Mouse (Mus musculus) heart, adult 2 months (tissue): ENCODE results near the gene Azgp1. TPM values are rescaled to one million over a fixed set of nuclear protein-coding genes. Genes with fewer than 3 reads are reported as not detected.
"Not testable (repeated sequence)": the region's sequence is repeated elsewhere in the genome, so short reads cannot be mapped to it uniquely, and the experiment has no call there.

Experiments
- DNase-seq, 2 experiments: peaks; one replicate each; pipeline ENCODE4 v3.0.0; 2021
- H3K27ac ChIP-seq: fragments of 200-600 bp; 2 replicates; pipeline ENCODE4 v1.8.1; 2022
- H3K27me3 ChIP-seq: fragments of 200-500 bp; 2 replicates; pipeline ENCODE4 v1.6.1; 2012; ENCODE audit warnings: mild to moderate bottlenecking, low read length, inconsistent platforms, mixed read lengths; ENCODE audit not compliant: control insufficient read depth, insufficient read depth
- H3K36me3 ChIP-seq: fragments of 200-500 bp; 2 replicates; pipeline ENCODE4 v1.6.1; 2012; ENCODE audit warnings: low read length, inconsistent platforms; ENCODE audit not compliant: control insufficient read depth, insufficient read depth
- H3K4me1 ChIP-seq: fragments of 200-500 bp; 2 replicates; pipeline ENCODE4 v1.6.1; 2011; ENCODE audit warnings: low read length; ENCODE audit not compliant: control insufficient read depth, insufficient read depth
- H3K4me3 ChIP-seq: fragments of 200-600 bp; 2 replicates; pipeline ENCODE4 v1.8.1; 2022
- H3K79me2 ChIP-seq: fragments of 200-500 bp; replicated peaks from 2 replicates; pipeline ENCODE4 v1.6.1; 2012; ENCODE audit warnings: mild to moderate bottlenecking, inconsistent platforms, low read length, moderate library complexity, mixed read lengths; ENCODE audit not compliant: control insufficient read depth, insufficient read depth
- H3K9ac ChIP-seq: fragments of 200-500 bp; 2 replicates; pipeline ENCODE4 v1.6.1; 2012; ENCODE audit warnings: low read depth, mild to moderate bottlenecking, control low read depth, inconsistent platforms, low read length, mixed read lengths
- CTCF ChIP-seq: fragments of 200-600 bp; IDR thresholded peaks from 2 replicates; pipeline ENCODE4 v1.8.1; 2022; ENCODE audit warnings: antibody characterized with exemption, mild to moderate bottlenecking, moderate library complexity
- EP300 ChIP-seq: fragments of 200-500 bp; IDR thresholded peaks from 2 replicates; pipeline ENCODE4 v1.6.1; 2011; ENCODE audit warnings: low read depth, low read length, control low read depth; ENCODE audit not compliant: insufficient read depth
- POLR2A ChIP-seq: fragments of 200-500 bp; IDR thresholded peaks from 2 replicates; pipeline ENCODE4 v1.6.1; 2011; ENCODE audit warnings: mild to moderate bottlenecking, low read depth, low read length, control low read depth; ENCODE audit not compliant: insufficient read depth
- WGBS: fragments of 180-500 bp; shearing (Covaris S2); methylation state at CpG from one replicate; pipeline ENCODE4 v1.1.7; 2018; 5-methylcytosine and 5-hydroxymethylcytosine counted together
- intact Hi-C: fragments of 180-260 bp; cut with DNase I; formaldehyde crosslinking; loops from one replicate; pipeline ENCODE4 v1.15.1; 2025
- long read RNA-seq: library from polyadenylated mRNA; stranded (forward); transcript quantifications from one replicate; pipeline ENCODE4 v2.0.0, GENCODE M21; 2021
- polyA plus RNA-seq: library from polyadenylated mRNA; depleted of rRNA; stranded (reverse); fragments of >200 nt; gene quantifications from 2 replicates; pipeline ENCODE4 v1.2.3, GENCODE M21; 2012; rRNA removed
- total RNA-seq, 2 experiments: library from RNA; stranded (reverse); gene quantifications; 2 replicates each; pipeline ENCODE4 v1.2.3; 2021

Azgp1 gene
- total RNA-seq (not detected), polyA plus RNA-seq (1.1 TPM in 1 of 2 replicates, not detected in the other)
- long read RNA-seq = 0 reads

- intact Hi-C loops = no loop called here
- H3K27me3 ChIP-seq = no peaks in the 10 kb centered on the region
- no peaks in the 10 kb centered on the region for H3K36me3 ChIP-seq
- TF ChIP-seq EP300 = no peak
- TF ChIP-seq CTCF = no peak
- no peak for TF ChIP-seq POLR2A
- H3K79me2 ChIP-seq = no peaks in the 10 kb centered on the region
- H3K4me1 ChIP-seq = no peaks in the 10 kb centered on the region
- 48% methylated on average over 4 of the region's 4 CpGs for WGBS
- no peak within 1 kb of the TSS for H3K9ac ChIP-seq
- DNase-seq = no peak
- no peak within 1 kb of the TSS for H3K27ac ChIP-seq
- H3K4me3 ChIP-seq = no peak within 1 kb of the TSS
These were observed at the start of gene Azgp1 for GRCm38 (mm10) chr5:137981300-137981699. Gene Azgp1, plus strand, starts transcription at chr5:137981520.

GRCm38 (mm10) chr5:137933934-137934333, 47.4 kb upstream of the Azgp1 start:
- H3K27me3 ChIP-seq, H3K36me3 ChIP-seq, intact Hi-C loops, H3K79me2 ChIP-seq, H3K4me1 ChIP-seq, H3K27ac ChIP-seq, H3K4me3 ChIP-seq, H3K9ac ChIP-seq, DNase-seq: not testable (repeated sequence)
- WGBS = 64% methylated on average over 2 of the region's 2 CpGs

GRCm38 (mm10) chr5:137936486-137936885, 44.8 kb upstream of the Azgp1 start:
- no peak for DNase-seq
- H3K36me3 ChIP-seq = no peaks in the 10 kb centered on the region
- no peaks in the 10 kb centered on the region for H3K79me2 ChIP-seq
- WGBS = 79% methylated on average over 2 of the region's 2 CpGs
- no peaks in the 10 kb centered on the region for H3K4me1 ChIP-seq
- intact Hi-C loops = no loop called here
- H3K4me3 ChIP-seq = no peak overlapping the region
- H3K27me3 ChIP-seq = no peaks in the 10 kb centered on the region
- TF ChIP-seq POLR2A (no peak), EP300 (no peak), CTCF (no peak)
- no peak overlapping the region for H3K9ac ChIP-seq
- no peak overlapping the region for H3K27ac ChIP-seq

- no peak for DNase-seq
- no peaks in the 10 kb centered on the region for H3K79me2 ChIP-seq
- H3K9ac ChIP-seq = no peak overlapping the region
- no peak overlapping the region for H3K27ac ChIP-seq
- WGBS = 52% methylated on average over 4 of the region's 4 CpGs
- H3K4me3 ChIP-seq = no peak overlapping the region
- H3K4me1 ChIP-seq = no peaks in the 10 kb centered on the region
- H3K36me3 ChIP-seq = no peaks in the 10 kb centered on the region
- TF ChIP-seq POLR2A (no peak), EP300 (no peak), CTCF (peak; percentile 37)
- H3K27me3 ChIP-seq = no peaks in the 10 kb centered on the region
- intact Hi-C loops = no loop called here
These were observed 44.1 kb upstream of the Azgp1 start for GRCm38 (mm10) chr5:137937238-137937637.

- H3K27ac ChIP-seq = no peak overlapping the region
- H3K79me2 ChIP-seq = no peaks in the 10 kb centered on the region
- H3K36me3 ChIP-seq = no peaks in the 10 kb centered on the region
- H3K27me3 ChIP-seq = no peaks in the 10 kb centered on the region
- TF ChIP-seq POLR2A = no peak
- DNase-seq = no peak
- H3K4me1 ChIP-seq = no peaks in the 10 kb centered on the region
- intact Hi-C loops = no loop called here
- 79% methylated on average over 4 of the region's 4 CpGs for WGBS
- H3K4me3 ChIP-seq = no peak overlapping the region
- no peak overlapping the region for H3K9ac ChIP-seq
These were observed 40.4 kb upstream of the Azgp1 start for GRCm38 (mm10) chr5:137940948-137941347.

GRCm38 (mm10) chr5:137943133-137943532, 38.2 kb upstream of the Azgp1 start:
- DNase-seq = no peak
- H3K27ac ChIP-seq = no peak overlapping the region
- H3K4me3 ChIP-seq = no peak overlapping the region
- WGBS = 44% methylated on average over 1 of the region's 1 CpGs
- no peak overlapping the region for H3K9ac ChIP-seq
- H3K36me3 ChIP-seq = no peaks in the 10 kb centered on the region
- no peaks in the 10 kb centered on the region for H3K79me2 ChIP-seq
- TF ChIP-seq CTCF = no peak
- TF ChIP-seq POLR2A = no peak
- TF ChIP-seq EP300 = no peak
- intact Hi-C loops = no loop called here
- H3K27me3 ChIP-seq = no peaks in the 10 kb centered on the region
- no peaks in the 10 kb centered on the region for H3K4me1 ChIP-seq

GRCm38 (mm10) chr5:137947303-137947702, 34.0 kb upstream of the Azgp1 start:
- H3K4me3 ChIP-seq = no peak overlapping the region
- TF ChIP-seq POLR2A (no peak), CTCF (no peak), EP300 (no peak)
- no peak for DNase-seq
- H3K4me1 ChIP-seq = no peaks in the 10 kb centered on the region
- H3K9ac ChIP-seq = no peak overlapping the region
- intact Hi-C loops = no loop called here
- H3K27ac ChIP-seq = no peak overlapping the region
- H3K79me2 ChIP-seq = no peaks in the 10 kb centered on the region
- H3K27me3 ChIP-seq = no peaks in the 10 kb centered on the region
- no peaks in the 10 kb centered on the region for H3K36me3 ChIP-seq
